Mouse (Mus musculus) 3134 (cell line): ENCODE data around the gene Dgkd.

Source experiments
- DNase-seq: peaks from one replicate; pipeline ENCODE4 v3.0.0-alpha.2; 2011; ENCODE audit warnings: low spot score; ENCODE audit not compliant: insufficient read length; ENCODE audit errors: extremely low read depth

Gene Dgkd

DNA sequence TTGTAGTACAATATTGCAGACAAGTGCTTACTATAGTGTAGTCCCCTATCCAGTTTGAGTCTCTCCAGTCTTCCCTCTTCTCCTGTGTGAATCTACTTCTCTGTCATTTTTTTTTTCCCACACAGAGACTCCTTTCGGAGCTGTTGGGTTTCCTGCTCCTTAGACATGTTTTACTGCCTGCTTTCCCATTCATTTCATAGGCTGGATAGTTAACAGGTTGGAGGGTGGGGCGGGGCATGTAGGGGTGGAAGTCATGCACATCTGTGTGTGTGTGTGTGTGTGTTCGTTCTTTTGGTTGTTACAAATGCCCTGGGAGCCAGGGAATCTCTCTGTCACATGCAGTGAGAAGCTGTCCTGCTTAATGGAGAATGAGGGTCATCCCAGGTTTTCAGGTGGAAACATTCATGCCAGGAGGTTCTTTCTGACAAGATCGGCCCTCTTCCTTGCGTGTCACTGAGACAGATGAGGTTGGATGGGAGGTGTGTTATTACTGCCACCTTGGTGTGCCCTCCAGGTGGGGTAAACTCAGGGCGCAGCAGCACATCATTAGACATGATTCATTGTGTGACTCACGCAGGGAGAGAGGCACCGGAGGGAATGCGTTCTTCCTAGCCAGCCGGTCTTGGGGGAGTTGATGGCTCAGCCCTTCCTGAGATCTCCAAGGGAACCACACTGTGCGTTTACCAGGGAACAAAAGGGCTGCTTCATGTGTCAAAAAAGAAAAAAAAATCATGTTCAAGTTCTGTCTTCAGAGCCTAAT is 4.7 kb upstream of the Dgkd start:
- peak; percentile 65 for DNase-seq

DNA sequence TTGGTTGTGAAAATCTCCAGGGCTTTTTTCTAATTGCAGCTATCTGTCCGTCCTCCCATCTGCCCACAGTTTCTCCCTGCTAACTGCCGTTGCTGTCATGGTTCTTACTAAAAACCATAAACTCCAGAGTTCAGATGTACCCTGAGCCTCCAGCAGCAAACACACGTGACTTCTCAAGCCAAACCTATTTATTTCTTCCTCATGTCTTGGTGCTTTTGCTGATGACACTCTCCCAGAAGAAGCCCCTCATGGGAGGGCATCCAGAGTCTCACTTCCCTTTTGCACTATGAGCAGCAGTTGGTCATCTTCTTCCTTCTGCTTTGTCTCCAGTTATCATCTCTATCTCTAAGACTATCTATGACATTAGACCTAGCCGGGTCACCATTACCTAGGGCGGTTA is 3.8 kb upstream of the Dgkd start:
- no peak for DNase-seq

GRCm38 (mm10) chr1:87851344-87851743 is 1.7 kb upstream of the Dgkd start:
- DNase-seq, result no peak

DNA sequence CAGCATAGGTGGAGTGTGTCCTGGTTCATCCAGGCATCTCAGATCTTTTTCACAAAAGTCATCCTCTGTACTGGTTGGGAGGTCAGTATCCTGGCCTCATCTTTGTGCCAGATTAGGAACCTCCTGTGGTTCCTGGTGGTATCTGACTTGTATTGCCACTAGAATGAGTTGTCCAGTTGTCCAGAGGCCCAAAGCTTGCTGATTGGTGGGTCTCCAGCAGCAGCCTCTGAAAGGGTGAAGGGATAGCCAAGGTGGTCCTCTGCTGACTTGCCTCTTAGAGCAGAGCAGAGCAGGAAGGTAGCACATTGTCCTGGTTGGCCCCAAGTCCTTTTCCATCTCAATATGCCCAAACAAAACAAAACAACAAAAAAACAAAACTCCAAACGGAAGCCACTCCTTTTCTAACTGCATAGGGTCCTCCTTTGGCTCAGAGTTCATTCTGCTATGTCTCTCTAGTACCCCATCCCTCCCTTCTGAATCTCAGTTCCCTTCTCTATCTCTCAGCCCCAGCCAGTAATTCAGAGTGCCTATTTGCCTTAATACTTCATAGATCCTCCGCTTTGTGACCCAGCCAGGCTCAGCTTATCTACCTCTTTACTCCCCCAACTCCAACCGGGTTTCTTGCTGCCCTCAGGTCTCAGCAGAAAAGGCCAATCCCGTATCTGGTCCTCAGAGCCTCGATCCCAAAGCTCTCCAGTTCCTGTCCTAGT is 851 bp upstream of the Dgkd start:
- DNase-seq, result no peak

- DNase-seq, result peak; percentile 59
These were observed 694 bp downstream of the Dgkd start for GRCm38 (mm10) chr1:87853601-87854361.

DNA sequence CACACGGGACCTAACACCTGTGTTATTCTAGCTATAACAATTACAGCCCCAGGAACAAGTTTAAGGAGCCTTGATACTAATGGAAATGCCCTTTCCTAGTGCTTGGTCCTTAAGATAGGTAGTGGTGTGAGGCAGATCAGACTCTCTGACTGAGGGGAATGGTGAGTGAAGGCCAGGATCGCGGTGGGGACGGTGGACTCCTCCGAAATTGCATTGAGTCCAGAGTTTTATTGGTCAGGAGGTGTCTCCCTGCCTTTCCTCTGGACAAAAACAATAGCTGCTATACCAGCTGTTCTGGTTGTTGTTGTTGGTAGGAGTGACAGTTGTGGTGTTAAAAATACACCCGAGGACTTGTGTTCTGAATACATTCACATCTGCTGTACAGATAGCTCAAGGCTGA is 1.3 kb downstream of the Dgkd start:
- no peak for DNase-seq

DNA sequence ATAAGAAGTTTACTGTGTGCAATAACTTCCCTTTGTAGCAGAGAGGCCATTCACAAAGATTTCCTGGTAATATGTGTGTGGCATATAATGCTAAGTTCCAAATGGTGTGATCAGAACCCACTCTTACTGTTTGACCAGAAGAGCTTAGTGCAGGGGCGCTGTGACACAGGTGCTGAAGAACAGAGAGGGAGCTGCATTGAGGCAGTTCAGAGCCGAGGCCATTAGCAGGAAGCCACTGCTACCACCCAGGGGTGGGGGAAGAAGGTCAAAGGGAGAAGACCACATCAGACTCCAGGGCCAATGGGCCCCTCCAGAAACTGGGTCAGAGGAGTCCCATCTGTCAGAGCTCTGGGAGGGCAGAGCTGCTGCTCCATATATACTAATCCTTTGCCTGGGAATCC is 1.8 kb downstream of the Dgkd start:
- peak; percentile 19 for DNase-seq

DNA sequence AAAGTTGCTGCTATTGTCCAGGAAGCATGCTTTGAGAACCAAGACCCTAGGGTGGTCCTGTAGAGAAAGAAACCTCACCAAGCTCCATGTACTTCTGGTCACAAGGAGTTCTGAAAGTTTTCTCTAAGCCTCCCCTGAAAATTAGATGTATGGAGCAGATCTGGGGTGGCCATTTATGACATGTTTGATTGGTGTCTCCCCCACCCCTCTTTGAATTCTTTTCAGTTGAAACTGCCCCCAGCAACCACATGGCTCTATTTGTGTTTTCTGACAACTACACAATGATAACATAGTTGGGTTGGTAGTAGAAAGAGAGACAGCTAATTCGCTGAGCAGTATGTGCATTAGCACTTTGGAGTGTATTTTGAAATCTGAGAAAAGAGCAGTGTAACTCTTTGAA is 2.4 kb downstream of the Dgkd start:
- no peak for DNase-seq

DNA sequence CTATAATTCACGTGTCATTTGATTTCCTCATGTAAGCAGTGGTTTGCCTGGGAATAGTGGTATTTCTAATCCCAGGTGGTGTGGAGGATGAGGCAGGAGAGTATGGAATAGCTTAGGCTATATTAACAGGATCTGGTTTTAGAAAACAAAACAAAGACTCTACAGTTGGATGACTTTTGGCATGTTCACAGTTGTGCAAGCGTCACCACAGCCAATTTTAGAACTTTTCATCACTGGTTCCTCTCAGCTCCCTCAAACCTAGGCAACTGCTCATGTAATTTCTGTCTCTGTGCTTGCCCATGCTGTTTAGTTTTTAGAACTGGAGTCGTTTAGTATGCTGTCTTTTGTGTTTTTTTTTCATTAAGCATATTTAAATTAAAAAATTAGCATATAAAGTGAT is 3.7 kb downstream of the Dgkd start:
- peak; percentile 32 for DNase-seq

DNA sequence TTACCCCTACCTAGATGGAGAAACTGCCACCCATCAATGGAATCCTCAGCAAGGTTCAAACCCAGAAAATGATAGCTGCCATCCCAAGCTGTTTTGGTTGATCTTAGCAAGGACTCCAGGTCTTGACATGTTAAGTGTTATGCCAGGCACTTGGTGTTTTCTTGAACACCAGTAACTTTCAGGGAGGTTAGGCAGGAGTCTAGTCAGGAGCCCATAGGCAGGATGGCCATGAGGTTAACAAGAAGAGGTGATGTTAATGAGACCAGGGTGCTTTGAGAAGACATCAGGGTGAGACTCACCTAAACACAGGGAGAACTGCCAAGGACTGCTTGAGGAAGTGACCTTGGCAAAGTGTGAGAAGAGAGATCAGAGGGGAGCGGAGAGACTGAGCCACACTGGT is 4.9 kb downstream of the Dgkd start:
- no peak for DNase-seq

- no peak for DNase-seq
These were observed 5.4 kb downstream of the Dgkd start for GRCm38 (mm10) chr1:87858529-87858928.

GRCm38 (mm10) chr1:87863602-87864001 is 10.5 kb downstream of the Dgkd start:
- no peak for DNase-seq

- no peak for DNase-seq
These were observed 11.8 kb downstream of the Dgkd start for GRCm38 (mm10) chr1:87864889-87865288.

DNA sequence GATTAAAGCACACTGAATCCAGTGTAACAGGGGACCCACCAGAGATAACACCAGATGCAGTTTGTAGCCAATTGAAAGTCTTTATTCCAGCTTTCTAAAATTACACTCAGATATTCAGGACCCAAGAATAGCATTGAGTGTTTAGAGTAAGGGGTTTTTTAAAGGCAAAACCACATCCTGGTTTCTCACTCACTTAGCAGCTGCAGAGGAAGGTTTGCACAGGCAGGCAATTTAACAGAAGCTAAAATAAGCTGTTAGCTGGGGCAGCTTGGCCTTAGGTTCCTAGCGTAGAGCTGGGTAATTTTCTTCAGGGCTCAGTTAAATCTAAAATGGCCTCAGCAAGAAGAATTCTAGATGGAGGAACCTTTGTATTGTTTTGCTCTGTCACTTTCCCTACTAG is 13.6 kb downstream of the Dgkd start:
- no peak for DNase-seq

- no peak for DNase-seq
These were observed 18.5 kb downstream of the Dgkd start for GRCm38 (mm10) chr1:87871546-87871945.

DNA sequence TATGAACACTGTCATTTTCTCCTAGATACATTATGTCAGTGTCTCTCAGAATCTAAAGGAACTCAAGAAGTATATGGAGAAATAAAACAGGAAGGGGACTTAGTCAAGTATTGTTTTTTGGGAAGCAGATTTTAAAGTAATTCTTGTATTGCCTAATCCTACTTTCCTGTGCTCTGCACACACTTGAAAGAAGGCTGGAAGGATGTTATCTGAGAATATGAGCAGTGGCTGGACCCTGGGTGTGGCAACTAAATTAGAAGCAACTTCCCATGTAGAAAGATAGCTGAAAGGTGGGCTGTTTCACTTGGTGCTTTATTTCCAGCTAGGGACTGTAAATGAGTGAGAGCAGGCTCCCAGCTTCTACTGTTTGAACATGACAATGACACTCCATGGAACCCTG is 20.0 kb downstream of the Dgkd start:
- DNase-seq, result no peak

- no peak for DNase-seq
These were observed 23.0 kb downstream of the Dgkd start for GRCm38 (mm10) chr1:87876065-87876464.

DNA sequence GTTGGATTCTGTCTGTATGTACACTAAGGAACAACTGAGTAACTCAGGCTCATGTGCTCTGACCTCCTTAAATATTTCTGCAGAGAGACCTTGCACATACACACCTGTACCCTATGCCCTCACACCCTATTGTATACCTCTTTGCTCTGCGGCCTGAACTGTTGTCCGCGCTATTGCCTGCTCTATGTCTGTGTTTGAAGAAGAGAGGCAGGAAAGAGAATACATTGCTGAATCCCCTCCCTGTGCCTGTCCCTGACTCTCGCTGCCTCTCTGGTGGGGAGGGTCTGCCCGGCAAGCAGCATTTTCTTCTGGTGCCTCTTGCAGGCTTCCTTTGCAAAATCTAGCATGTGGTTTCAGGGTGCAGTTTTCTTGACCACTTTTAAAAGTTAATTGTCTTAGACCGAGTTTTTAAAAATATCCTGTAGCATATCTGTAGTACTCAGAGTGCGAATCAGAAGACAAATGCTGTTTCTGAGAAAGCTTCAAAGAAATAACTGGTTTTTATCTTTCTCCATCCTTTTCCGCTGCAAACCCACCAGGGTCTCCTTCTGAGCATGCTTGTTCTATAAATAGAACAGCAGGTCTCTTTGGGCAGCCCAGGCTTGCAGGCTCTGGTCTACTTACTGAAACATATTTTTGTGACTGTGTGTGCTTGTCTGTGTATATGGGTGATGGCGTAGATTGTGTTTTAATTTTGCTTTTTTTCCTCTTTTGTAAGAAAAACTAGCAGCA is 24.6 kb downstream of the Dgkd start:
- DNase-seq, result no peak

GRCm38 (mm10) chr1:87879034-87879433 is 25.9 kb downstream of the Dgkd start:
- DNase-seq, result no peak

DNA sequence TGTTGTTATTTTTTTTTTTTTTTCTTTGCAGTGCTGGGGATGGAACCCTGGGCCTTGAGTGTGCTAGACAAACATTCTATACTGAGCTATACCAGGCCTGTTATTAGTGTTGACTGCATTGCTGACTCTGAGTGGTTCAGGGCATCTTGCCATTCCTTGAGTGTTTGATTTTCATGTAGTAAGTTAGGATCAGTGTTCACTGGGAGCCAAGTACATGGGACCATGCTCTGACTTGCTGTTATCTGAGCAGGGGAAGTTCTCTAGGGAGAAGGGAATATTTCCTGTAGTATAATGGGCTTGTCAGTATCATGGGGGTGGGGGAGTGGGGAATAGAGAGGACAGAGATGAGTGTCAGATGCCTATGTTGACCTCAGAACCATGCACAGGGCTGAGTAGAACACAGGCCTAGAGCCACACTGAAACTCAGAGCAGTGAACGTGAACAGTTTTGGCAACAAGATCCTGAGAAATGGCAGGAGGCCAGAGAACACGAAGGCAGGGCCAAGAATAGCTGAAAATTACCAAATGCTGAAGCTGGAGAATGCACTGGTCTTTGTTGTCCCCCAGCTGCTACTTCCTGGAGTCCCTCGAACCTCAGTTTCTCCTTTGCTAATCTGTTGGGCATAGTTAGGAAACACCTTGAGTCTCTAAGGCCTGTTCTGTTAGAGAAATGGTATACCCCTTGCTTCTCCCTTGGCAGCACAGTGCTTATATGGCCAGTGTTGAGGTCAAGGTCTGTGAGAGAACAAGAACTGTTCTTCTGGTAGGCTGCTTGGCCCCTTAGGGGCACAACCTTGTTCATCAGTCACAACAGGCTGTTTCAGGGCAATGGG is 26.6 kb downstream of the Dgkd start:
- DNase-seq, result peak; percentile 50
